Mouse (Mus musculus) layer of hippocampus, adult 8-10 months (tissue): ENCODE results near the gene Mrpl45. TPM values are rescaled to one million over a fixed set of nuclear protein-coding genes. Genes with fewer than 3 reads are reported as not detected.
"Not testable (repeated sequence)": the region's sequence is repeated elsewhere in the genome, so short reads cannot be mapped to it uniquely, and the experiment has no call there.

ENCODE experiments used
- DNase-seq, 2 experiments: peaks; one replicate each; pipeline ENCODE4 v3.0.0; 2022; ENCODE audit warnings: low spot score in 2 of 2
- total RNA-seq, 4 experiments: library from RNA; stranded (reverse); gene quantifications; 2 replicates each; pipeline ENCODE4 v1.2.4; 2022

Gene Mrpl45
- total RNA-seq = 10 to 100 TPM; 23.1 to 32.2 (median 27.4) TPM

GRCm38 (mm10) chr11:97315504-97316503 is at the start of gene Mrpl45:
TSS of gene Mrpl45 (plus strand) at chr11:97315716.
- DNase-seq = peak; percentile 98 to 99

- DNase-seq = not testable (repeated sequence)
Observed at GRCm38 (mm10) chr11:97266544-97266943, 49.0 kb upstream of the Mrpl45 start.

DNA sequence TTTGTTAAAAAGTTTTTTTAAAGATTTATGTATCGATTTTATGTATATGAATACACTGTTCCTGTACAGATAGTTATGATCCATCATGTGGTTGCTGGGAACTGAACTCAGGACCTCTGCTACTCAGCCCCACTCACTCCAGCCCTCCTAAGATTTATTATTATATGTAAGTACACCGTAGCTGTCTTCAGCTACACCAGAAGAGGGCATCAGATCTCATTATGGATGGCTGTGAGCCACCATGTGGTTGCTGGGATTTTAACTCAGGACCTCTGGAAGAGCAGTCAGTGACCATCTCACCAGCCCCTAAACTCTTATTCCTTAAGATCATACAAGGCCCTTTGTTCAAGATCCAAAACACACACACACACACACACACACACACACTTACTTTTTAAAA is 45.5 kb upstream of the Mrpl45 start:
- not testable (repeated sequence) for DNase-seq

GRCm38 (mm10) chr11:97272835-97273234 is 42.7 kb upstream of the Mrpl45 start:
- no peak for DNase-seq

DNA sequence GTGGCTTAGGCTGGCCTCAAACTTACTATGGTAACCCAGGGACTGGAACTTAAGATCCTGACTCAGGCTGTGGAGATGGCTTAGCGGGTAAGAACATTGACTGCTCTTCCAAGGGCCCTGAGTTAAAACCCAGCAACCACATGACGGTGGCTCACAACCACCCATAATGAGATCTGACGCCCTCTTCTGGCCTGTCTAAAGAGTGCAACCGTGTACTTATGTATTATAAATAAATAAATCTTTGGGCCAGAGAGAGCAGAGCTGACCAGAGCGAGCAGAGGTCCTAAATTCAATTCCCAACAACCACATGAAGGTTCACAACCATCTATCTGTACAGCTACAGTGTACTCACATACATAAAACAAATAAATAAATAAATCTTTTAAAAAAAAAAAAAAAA is 41.9 kb upstream of the Mrpl45 start:
- no peak for DNase-seq

DNA sequence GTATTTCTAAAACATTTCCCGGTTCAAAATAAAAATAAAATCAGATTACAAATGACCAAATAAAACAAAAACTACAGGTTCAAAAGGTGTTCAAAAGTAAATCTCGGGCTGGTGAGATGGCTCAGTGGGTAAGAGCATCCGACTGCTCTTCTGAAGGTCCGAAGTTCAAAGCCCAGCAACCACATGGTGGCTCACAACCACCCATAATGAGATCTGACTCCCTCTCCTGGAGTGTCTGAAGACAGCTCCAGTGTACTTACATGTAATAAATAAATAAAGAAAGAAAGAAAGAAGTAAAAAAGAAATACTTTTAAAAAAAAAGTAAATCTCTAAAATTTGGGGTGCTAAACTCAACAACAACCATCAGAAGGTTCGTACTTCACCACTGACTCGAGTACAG is 40.6 kb upstream of the Mrpl45 start:
- DNase-seq = not testable (repeated sequence)

DNA sequence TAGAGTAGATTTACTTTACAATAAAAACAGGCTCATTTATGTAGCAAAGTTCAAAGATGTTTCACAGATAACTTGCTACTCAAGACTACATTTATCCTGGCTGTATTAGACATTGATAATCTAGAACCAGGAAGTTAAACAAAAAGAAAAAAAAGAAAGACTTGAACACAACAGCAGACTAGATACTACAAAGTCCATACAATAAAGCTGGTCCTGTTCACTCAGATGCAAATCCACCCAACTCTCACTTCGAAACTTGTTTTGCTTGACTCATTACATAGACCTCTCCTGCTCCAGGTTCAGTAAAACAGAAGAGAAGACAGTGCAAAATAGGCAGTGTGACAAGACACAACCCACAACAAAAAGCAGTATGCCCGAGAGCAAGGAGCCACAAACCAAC is 40.2 kb upstream of the Mrpl45 start:
- no peak for DNase-seq

GRCm38 (mm10) chr11:97276019-97276418 is 39.5 kb upstream of the Mrpl45 start:
- no peak for DNase-seq

DNA sequence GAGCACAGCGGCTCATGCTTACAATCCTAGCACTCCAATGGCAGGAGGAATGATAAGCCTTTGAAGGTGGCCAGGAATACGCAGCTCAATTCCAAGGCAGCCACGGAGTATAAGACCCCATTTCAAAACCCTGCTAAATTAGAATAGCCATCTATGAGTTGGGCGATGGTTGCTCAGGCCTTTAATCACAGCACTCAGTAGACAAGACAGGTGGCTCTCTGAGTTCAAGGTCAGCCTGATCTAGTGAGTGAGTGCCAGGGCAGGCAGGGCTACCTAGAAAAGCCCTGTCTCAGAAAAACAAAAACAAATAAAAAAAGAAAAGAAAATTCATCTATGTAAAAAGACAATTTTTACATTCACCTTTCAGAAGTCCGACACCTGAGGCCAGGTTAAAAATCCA is 38.4 kb upstream of the Mrpl45 start:
- DNase-seq = no peak

- no peak for DNase-seq
Observed at GRCm38 (mm10) chr11:97278456-97278855, 37.1 kb upstream of the Mrpl45 start.

DNA sequence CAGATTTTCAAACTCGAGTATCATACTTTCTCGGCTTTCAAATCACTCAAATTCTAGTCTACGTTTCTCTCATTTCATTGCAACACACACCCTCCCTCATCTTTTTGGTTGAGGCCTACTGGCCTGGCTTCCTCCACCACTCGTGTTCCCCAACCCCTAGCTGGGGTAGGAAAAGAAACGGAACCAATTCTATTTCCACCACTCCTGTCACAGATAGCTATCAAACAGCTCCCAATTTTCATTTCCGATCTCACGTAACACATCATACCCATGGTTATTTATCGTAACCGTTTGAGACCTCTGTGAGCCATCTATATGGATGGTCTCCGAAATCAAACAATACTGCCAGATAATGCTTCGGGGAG is 36.5 kb upstream of the Mrpl45 start:
- DNase-seq = no peak

GRCm38 (mm10) chr11:97279405-97280215 is 35.9 kb upstream of the Mrpl45 start:
- DNase-seq = peak; percentile 29 to 43

DNA sequence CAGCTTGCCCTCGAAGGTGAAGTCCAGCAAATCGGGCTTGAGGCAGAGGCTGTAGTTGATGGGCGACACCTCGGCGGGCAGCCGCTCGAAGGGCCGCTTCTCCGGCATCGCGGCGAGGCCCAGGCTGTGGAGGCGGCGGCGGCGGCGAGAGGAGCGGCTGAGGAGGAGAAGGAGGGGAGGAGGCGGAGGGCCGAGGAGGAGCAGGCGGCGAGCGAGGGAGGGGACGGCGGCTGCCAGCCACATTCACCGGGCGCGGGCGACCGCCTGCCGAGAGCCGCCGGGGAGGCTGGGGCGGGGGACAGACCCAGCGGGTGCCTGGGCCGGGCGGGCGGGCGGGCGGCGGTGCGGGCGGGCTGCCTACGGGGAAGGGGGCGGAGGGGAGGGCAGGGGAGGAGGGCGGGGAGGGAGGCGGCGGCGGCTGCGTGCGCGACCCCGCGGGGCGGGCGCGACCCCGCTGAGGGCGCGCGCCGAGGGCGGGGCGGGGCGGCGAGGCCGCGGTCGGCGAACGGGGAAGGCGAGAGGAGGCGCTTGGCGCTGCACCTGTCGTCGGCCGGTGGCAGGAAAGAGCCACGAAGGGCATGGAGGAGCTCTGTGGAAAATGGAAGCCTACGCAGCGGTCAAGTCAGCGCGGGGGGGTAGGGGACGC is 35.2 kb upstream of the Mrpl45 start, which contains the start of gene Npepps:
TSS of gene Npepps (minus strand) at position 423 of the 646 bp plus-strand sequence.
- DNase-seq = peak; percentile 34 to 57

DNA sequence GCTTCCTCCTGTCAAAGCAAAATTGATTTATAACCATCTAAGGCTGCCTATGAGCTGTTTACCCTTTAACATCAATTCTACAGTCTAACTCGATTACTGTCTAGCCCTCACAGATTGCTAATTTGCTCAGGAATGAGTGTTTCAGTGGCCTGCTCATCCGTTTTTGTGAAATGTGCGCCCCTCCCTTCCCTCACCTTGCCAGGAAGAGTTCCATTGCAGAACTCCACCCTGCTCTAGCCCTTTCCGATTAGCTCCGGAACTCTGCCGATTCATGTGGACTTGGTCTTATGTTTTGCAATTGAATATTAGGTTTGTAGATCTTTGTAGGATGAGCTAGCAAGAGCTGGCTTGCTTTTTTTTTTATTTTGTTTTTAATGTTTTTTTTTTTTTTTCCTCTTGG is 33.3 kb upstream of the Mrpl45 start:
- DNase-seq = no peak

DNA sequence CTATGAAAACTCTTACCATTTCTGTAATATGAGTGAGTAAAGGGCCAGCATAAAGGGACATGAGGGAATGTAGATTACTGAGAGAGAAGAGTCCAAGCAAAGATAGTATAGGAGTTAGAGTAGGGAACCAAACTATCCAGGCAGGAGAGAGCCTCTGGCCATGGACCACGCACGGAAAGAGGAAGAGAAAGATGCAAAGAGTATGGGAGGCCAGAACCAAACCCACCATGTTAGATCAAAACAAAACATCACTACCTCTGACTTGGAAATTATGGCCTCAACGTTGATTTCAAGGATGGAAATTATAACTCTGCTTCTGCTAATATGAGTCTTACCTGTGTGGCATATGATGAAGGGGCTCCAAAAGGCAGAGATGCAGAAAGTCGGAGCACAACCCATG is 30.7 kb upstream of the Mrpl45 start:
- DNase-seq = no peak

- DNase-seq = no peak
Observed at GRCm38 (mm10) chr11:97285852-97286775, 29.4 kb upstream of the Mrpl45 start.

DNA sequence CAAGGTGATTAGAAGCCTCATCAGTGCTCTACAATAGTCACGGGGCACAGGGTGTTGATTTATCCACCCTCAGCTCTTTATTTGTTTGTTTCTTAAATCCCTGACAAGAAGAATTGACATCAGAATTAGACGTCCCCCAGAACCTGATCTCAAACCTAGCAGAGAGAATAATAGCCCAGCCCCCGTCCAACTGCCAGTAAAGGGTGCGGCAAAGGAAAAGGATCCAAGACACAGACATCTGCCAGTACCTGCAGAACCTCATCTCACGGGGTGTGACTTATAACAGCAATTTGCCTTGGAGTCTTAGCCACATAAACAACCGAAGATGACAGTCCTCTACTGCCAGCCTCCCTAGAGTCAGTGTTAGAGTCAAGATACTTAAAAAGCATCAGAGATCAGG is 28.5 kb upstream of the Mrpl45 start:
- DNase-seq = no peak

GRCm38 (mm10) chr11:97287643-97288042 is 27.9 kb upstream of the Mrpl45 start:
- no peak for DNase-seq

DNA sequence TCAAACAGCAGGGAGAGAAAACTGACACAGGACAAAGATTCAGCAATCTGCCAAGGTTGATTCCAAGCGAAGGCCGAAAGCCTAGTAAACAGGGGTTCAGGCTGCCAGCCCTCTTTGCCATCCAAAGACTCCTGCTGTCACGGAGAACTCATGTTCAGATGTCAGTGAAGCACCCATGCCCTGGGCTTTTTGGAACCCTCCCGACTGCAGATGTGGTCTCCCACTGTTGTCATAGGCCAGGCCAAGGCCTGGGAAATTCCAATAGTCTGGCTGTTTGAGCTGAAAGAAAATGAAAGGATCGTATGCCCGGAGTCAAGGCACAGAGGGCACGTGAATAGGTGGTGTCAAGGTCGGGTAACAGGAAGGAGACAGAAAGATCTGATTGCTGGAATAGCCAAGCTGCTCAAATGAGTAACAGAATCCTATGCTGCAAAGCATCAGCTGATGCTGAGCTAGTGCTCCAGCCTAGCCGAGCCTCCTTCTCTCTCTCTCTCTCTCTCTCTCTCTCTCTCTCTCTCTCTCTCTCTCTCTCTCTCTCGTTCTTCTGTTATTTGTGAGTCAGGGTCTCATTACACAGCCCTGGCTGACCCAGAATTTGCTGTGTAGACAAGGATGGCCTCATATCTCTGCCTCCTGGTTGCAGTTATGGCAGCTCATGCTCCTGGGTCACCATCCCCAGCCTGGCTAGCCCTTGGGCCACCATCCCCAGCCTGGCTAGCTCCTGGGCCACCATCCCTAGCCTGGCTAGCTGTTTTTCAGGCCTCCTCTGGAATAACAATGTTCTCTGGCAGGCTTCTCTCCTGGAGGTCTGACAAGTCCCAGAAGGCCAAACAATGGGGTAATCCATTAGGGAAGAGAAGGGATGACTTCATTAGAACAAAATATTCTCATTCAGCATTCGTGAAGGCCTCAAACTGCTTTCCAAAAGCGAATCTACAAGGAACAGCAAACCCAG is 26.0 kb upstream of the Mrpl45 start:
- DNase-seq = peak; percentile 68 to 72
